Mouse (Mus musculus): ENCODE measurements around the gene Amer2. TPM values are rescaled to one million over a fixed set of nuclear protein-coding genes. Genes with fewer than 3 reads are reported as not detected.

The Amer2 gene
- polyA plus RNA-seq (2015; fragmentation: Nextera tagmentation; extraction: Ambion mirVana): 0.16 and 0.33 TPM in 2 replicates

GRCm38 (mm10) chr14:60372821-60373309, at the start of gene Amer2:
Gene Amer2, plus strand, starts transcription at chr14:60373259.

Other genes starting within 250 kb of the Amer2 start
- 3.8 and 4.8 TPM in 2 replicates for gene Atp8a2, start 176.1 kb upstream of the Amer2 start, polyA plus RNA-seq (2015; fragmentation: Nextera tagmentation; extraction: Ambion mirVana)
- not detected in 2 replicates for gene Nupl1, start 121.8 kb upstream of the Amer2 start, polyA plus RNA-seq (2015; fragmentation: Nextera tagmentation; extraction: Ambion mirVana)
- 18.4 and 23.0 TPM in 2 replicates for gene Gm49336, start 121.8 kb upstream of the Amer2 start, polyA plus RNA-seq (2015; fragmentation: Nextera tagmentation; extraction: Ambion mirVana)
- 35.5 and 40.5 TPM in 2 replicates for gene Mtmr6, start 108.0 kb upstream of the Amer2 start, polyA plus RNA-seq (2015; fragmentation: Nextera tagmentation; extraction: Ambion mirVana)